Mouse (Mus musculus) ovary, postnatal 36 days (tissue): ENCODE measurements around the gene Cap1.

Experiments used
- DNase-seq: peaks from one replicate; pipeline ENCODE4 v3.0.0; 2022; ENCODE audit warnings: low spot score, mixed read lengths

Cap1 gene

GRCm38 (mm10) chr4:122837180-122837730, 48.6 kb downstream of the Cap1 start:
- DNase-seq: no peak

GRCm38 (mm10) chr4:122836403-122836775, 49.5 kb downstream of the Cap1 start:
- no peak for DNase-seq

- peak; percentile 84 for DNase-seq
These were observed 50.1 kb downstream of the Cap1 start, which contains the start of gene Ppt1 for GRCm38 (mm10) chr4:122835530-122836402. Gene Ppt1, plus strand, starts transcription at chr4:122836242.

- no peak for DNase-seq
These were observed 54.0 kb downstream of the Cap1 start for GRCm38 (mm10) chr4:122831888-122832287.

- DNase-seq: no peak
These were observed 56.5 kb downstream of the Cap1 start for GRCm38 (mm10) chr4:122829339-122829738.

- peak; percentile 29 for DNase-seq
These were observed 58.2 kb downstream of the Cap1 start for GRCm38 (mm10) chr4:122827651-122828050.

GRCm38 (mm10) chr4:122820941-122821340, 64.9 kb downstream of the Cap1 start:
- peak; percentile 23 for DNase-seq

GRCm38 (mm10) chr4:122816202-122816601, 69.7 kb downstream of the Cap1 start:
- DNase-seq: no peak

GRCm38 (mm10) chr4:122811824-122812223, 74.0 kb downstream of the Cap1 start:
- DNase-seq: no peak

- DNase-seq: no peak
These were observed 74.7 kb downstream of the Cap1 start for GRCm38 (mm10) chr4:122811180-122811579.
